Mouse (Mus musculus) brain, embryonic 14.5 days (tissue): Measurements from ENCODE around the gene Msi1.

ENCODE experiments used
- CTCF ChIP-seq: fragments of 200-500 bp; IDR thresholded peaks from 2 replicates; pipeline ENCODE4 v1.5.1; 2012; ENCODE audit warnings: inconsistent platforms, mild to moderate bottlenecking, moderate library complexity, borderline replicate concordance; ENCODE audit not compliant: insufficient read depth, insufficient read length; ENCODE audit errors: extremely low read depth
- POLR2A ChIP-seq: fragments of 200-500 bp; IDR thresholded peaks from 2 replicates; pipeline ENCODE4 v1.6.1; 2012; ENCODE audit warnings: mild to moderate bottlenecking, inconsistent platforms, borderline replicate concordance; ENCODE audit not compliant: poor library complexity, insufficient read depth, insufficient read length, severe bottlenecking; ENCODE audit errors: extremely low read depth

GRCm38 (mm10) chr5:115394223-115394622 is 35.2 kb upstream of the Msi1 start:
- TF ChIP-seq POLR2A (no peak), CTCF (no peak)
